Comparison of ENCODE assay signal across 10 mouse cellular contexts in the genomic region with DNA sequence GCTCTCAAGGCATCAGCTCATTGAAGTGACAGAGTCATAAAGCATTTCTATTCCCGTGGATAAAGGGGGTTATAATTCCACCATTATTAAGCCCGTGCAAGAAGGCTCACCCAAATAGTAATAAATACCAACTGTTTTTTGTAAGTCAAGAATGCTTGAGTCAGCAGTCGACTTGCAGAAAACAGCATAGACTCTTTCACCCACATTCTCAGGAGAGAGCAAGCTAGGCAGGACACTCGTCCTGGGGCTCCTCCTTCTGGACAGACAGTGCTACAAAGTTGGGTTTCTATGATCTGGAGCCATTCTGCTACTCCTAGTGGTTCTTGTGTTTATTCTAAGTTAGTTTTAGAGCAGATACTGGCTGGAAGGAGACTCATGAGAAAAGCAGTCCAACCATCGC. TPM values are rescaled to one million over a fixed set of nuclear protein-coding genes. Genes with fewer than 3 reads are reported as not detected.
DNase-seq lines count a peak whose midpoint lies in the region; ATAC-seq and TF ChIP-seq lines count a peak whose summit lies in the region.
"Had no signal": no experiment of that assay in that cellular context is flagged by ENCODE, and none has a peak within 500 bp of the region (broad histone marks: within the 10 kb centered on the region; RNA-seq: fewer than 3 reads in every experiment).

No protein-coding gene starts in this region.

- no peaks in the 10 kb centered on the region for H3K36me3 ChIP-seq in kidney, postnatal 0 days (ENCODE audit: insufficient read depth, low read length)
- no peaks in the 10 kb centered on the region for H3K36me3 ChIP-seq in limb, embryonic 15.5 days
- H3K36me3 ChIP-seq in stomach, postnatal 0 days (ENCODE audit: control insufficient read depth, insufficient read depth, low read length) = no peaks in the 10 kb centered on the region
- H3K36me3 ChIP-seq in neural tube, embryonic 15.5 days = no peaks in the 10 kb centered on the region
- H3K36me3 ChIP-seq: limb, embryonic 12.5 days had no signal

- TF ChIP-seq EP300 in stomach, postnatal 0 days (optimal IDR thresholded peaks at IDR 0.05) = no peak

- no peaks in the 10 kb centered on the region for H3K9me3 ChIP-seq in kidney, postnatal 0 days (replicated peaks; ENCODE audit: low read length)
- no peaks in the 10 kb centered on the region for H3K9me3 ChIP-seq in limb, embryonic 15.5 days
- H3K9me3 ChIP-seq in stomach, postnatal 0 days (ENCODE audit: control insufficient read depth, low read length) = no peaks in the 10 kb centered on the region
- H3K9me3 ChIP-seq in neural tube, embryonic 15.5 days (replicated peaks) = no peaks in the 10 kb centered on the region
- H3K9me3 ChIP-seq: limb, embryonic 12.5 days had no signal

- H3K4me3 ChIP-seq in kidney, postnatal 0 days (replicated peaks; ENCODE audit: low read depth, low read length) = no peak overlapping the region
- no peak overlapping the region for H3K4me3 ChIP-seq in limb, embryonic 15.5 days
- H3K4me3 ChIP-seq in stomach, postnatal 0 days (ENCODE audit: low read depth, low read length) = no peak overlapping the region
- H3K4me3 ChIP-seq in neural tube, embryonic 15.5 days (replicated peaks) = no peak overlapping the region
- H3K4me3 ChIP-seq: limb, embryonic 12.5 days had no signal

- ATAC-seq in kidney, postnatal 0 days (replicated peaks; ENCODE audit: low FRiP score, low read depth) = 0 out of 2 replicates have a peak, but pooled peaks have one; percentile 38
- 0 out of 2 replicates have a peak, but pooled peaks have one; percentile 27 for ATAC-seq in limb, embryonic 15.5 days (ENCODE audit: insufficient number of reproducible peaks, low FRiP score, low TSS enrichment, low read depth)
- 0 out of 2 replicates have a peak, but pooled peaks have one; percentile 62 for ATAC-seq in stomach, postnatal 0 days (ENCODE audit: low FRiP score, low TSS enrichment)
- no peak for ATAC-seq in neural tube, embryonic 15.5 days (ENCODE audit: low FRiP score)

- no peak overlapping the region for H3K4me2 ChIP-seq in kidney, postnatal 0 days (ENCODE audit: low read length)
- H3K4me2 ChIP-seq in limb, embryonic 15.5 days = no peak overlapping the region
- no peak overlapping the region for H3K4me2 ChIP-seq in stomach, postnatal 0 days (replicated peaks; ENCODE audit: low read depth)
- H3K4me2 ChIP-seq in neural tube, embryonic 15.5 days = no peak overlapping the region
- H3K4me2 ChIP-seq: limb, embryonic 12.5 days had no signal

- 12% methylated on average over 5 of the region's 5 CpGs for WGBS in kidney, postnatal 0 days
- WGBS in limb, embryonic 15.5 days = 19% methylated on average over 5 of the region's 5 CpGs
- 20% methylated on average over 5 of the region's 5 CpGs for WGBS in stomach, postnatal 0 days
- 29% methylated on average over 5 of the region's 5 CpGs for WGBS in neural tube, embryonic 15.5 days

- H3K4me1 ChIP-seq in kidney, postnatal 0 days (replicated peaks; ENCODE audit: insufficient read depth, low read length) = peaks cover 20% of the 10 kb centered on the region
- peaks cover 25% of the 10 kb centered on the region for H3K4me1 ChIP-seq in limb, embryonic 15.5 days
- H3K4me1 ChIP-seq in stomach, postnatal 0 days (replicated peaks; ENCODE audit: control insufficient read depth, insufficient read depth) = peaks cover 6% of the 10 kb centered on the region; the same call in 1 of the 2 replicates
- peaks cover 25% of the 10 kb centered on the region for H3K4me1 ChIP-seq in neural tube, embryonic 15.5 days

- H3K27me3 ChIP-seq in kidney, postnatal 0 days (ENCODE audit: insufficient read depth, low read length) = no peaks in the 10 kb centered on the region
- H3K27me3 ChIP-seq in limb, embryonic 15.5 days = no peaks in the 10 kb centered on the region
- H3K27me3 ChIP-seq in stomach, postnatal 0 days (ENCODE audit: control insufficient read depth, insufficient read depth, low read length) = no peaks in the 10 kb centered on the region
- H3K27me3 ChIP-seq in neural tube, embryonic 15.5 days (replicated peaks) = no peaks in the 10 kb centered on the region
- H3K27me3 ChIP-seq: limb, embryonic 12.5 days had no signal

- no peak overlapping the region for H3K27ac ChIP-seq in kidney, postnatal 0 days
- no peak overlapping the region for H3K27ac ChIP-seq in limb, embryonic 15.5 days
- H3K27ac ChIP-seq in stomach, postnatal 0 days (replicated peaks) = no peak overlapping the region
- H3K27ac ChIP-seq in neural tube, embryonic 15.5 days (replicated peaks) = no peak overlapping the region
- H3K27ac ChIP-seq: limb, embryonic 12.5 days had no signal

- peak; percentile 92 for TF ChIP-seq CTCF in kidney, postnatal 0 days (IDR thresholded peaks at IDR 0.05; ENCODE audit: low read depth)
- peak; percentile 91 for TF ChIP-seq CTCF in stomach, postnatal 0 days (IDR thresholded peaks at IDR 0.05; ENCODE audit: low read depth)

- DNase-seq in cerebellum, postnatal 10 days = peak; percentile 41 to 58
- DNase-seq in cerebellum, adult 9-11 months = no peak
- peak; percentile 57 for DNase-seq in adrenal gland, adult 2 months
- DNase-seq in gastrocnemius, postnatal 10 days = peak; percentile 36
- peak; percentile 98 for DNase-seq in kidney, postnatal 0 days (ENCODE audit: low spot score)
- DNase-seq in stomach, postnatal 0 days (ENCODE audit: low spot score) = peak; percentile 51

- H3K9ac ChIP-seq in kidney, postnatal 0 days (ENCODE audit: low read depth, low read length) = no peak overlapping the region
- H3K9ac ChIP-seq in limb, embryonic 15.5 days = no peak overlapping the region
- no peak overlapping the region for H3K9ac ChIP-seq in stomach, postnatal 0 days (ENCODE audit: low read length)
- no peak overlapping the region for H3K9ac ChIP-seq in neural tube, embryonic 15.5 days (replicated peaks)
- H3K9ac ChIP-seq: limb, embryonic 12.5 days had no signal

RNA-seq across cellular contexts. Expression of gene Cpvl, which starts 24.4 kb away (rescaled TPM):
- not detected for total RNA-seq in adrenal gland, adult 2 months (2021)
- polyA plus RNA-seq in adrenal gland, adult 2 months (2012; rRNA removed) = not detected in 2 replicates
- not detected for total RNA-seq in gastrocnemius, postnatal 10 days (2021)
- polyA plus RNA-seq in kidney, postnatal 0 days (2015; fragmentation: Nextera tagmentation; extraction: Ambion mirVana) = 0.50 and 0.59 TPM in 2 replicates
- polyA plus RNA-seq in limb, embryonic 15.5 days (2015; fragmentation: Nextera tagmentation; extraction: Ambion mirVana) = 0.19 and 0.41 TPM in 2 replicates
- 0.06 and 0.15 TPM in 2 replicates for polyA plus RNA-seq in stomach, postnatal 0 days (2015; fragmentation: Nextera tagmentation; extraction: Ambion mirVana)
- 0.10 TPM in 1 of 2 replicates, not detected in the other for polyA plus RNA-seq in neural tube, embryonic 15.5 days (2015; fragmentation: Nextera tagmentation; extraction: Ambion mirVana)
- polyA plus RNA-seq: spleen, adult 2 months had no signal
